Mouse (Mus musculus) brain, adult 2 months (tissue): ENCODE results near the gene Prkar2a.
A peak's percentile ranks its signal among the peaks of the same experiment; 100 is the strongest.

Experiments
- DNase-seq: peaks from one replicate; pipeline ENCODE4 v3.0.0; 2011; ENCODE audit warnings: low read depth, low spot score

Gene Prkar2a

DNA sequence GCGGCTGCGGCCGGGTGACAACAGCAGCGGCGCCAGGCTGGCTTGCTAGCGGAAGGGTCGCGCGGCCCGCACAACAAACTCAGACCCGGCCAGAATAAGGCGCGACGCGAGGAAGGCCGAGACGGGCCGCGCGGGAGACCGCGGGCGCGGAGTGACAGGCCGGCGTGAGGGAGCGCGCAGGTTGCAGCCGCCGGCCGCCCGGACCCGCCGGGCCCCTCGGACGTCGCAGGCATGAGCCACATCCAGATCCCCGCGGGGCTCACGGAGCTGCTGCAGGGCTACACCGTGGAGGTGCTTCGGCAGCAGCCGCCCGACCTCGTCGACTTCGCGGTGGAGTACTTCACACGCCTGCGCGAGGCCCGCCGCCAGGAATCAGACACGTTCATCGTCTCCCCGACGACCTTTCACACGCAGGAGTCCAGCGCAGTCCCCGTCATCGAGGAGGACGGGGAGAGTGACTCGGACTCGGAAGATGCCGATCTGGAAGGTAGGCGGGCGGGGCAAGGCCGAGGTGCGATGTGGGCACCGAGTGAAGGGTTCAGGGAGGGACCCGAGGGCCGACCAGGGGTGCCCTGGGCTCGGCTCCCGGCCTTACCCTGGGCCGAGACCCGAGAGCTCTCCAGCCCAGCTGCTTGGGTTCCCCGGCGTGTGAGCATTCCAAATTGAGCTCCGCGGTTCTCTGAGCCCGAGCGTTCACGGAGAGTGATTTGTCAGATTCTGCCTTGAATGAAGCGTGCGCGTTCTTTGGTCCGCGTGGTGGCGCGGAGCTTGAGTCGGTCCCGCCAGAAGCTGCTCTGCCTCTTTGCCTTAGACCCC, 3.3 kb downstream of the Prkar2a start:
- DNase-seq = peak; percentile 90

DNA sequence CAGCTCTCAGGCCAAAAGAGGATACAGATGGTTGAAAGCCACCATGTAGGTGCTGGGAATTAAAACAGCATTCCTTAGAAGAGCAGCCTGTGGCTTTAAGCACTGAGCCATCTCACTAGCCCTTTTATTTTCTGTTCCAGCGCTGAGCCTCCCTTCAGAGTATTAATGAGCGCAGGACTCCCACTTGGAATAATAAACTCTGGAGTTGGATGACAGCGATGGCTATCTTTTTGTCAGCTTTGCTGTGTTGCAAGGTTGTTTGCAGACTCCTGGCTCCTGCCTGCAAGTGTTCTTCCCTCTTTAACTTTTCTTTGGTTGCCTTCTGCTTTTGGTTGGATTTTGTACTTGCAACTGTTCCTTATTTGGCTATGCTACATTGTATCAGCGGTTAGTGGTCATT, 4.8 kb downstream of the Prkar2a start:
- DNase-seq = no peak

DNA sequence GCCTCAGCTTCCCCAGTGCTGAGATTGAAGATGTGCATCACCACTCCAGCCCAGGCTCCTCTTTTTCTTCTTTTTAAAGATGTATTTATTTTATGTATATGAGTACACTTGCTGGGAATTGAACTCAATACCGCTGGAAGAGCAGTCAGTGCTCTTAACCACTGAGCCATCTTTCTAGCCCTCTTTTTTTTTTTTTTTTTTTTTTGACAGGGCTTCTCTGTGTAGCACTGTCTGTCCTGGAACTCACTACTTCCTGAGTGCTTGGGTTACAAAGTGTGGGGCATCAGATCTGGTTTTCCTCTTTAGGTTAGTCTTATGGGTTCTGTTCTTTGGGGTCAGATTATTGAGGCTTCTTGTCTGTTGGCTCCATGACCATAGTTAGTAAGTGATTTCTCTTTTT, 5.4 kb downstream of the Prkar2a start:
- DNase-seq = no peak

DNA sequence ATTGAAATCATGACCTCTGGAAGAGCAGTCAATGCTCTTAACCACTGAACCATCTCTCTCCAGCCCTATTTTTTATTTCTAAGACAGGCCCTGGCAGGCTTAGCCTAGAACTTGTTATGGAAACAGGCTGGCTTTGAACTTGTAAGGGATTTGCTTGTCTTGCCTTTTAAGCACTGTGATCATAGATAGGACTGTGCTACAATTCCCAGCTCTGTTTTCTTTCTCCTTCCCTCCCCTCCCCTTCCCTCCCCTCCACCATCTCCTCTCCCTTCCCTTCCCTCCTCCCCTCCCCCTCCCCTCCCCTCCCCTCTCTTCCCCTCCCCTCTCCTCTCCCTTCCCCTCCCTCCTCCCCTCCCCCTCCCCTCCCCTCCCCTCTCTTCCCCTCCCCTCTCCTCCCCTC, 13.4 kb downstream of the Prkar2a start:
- DNase-seq = no peak

DNA sequence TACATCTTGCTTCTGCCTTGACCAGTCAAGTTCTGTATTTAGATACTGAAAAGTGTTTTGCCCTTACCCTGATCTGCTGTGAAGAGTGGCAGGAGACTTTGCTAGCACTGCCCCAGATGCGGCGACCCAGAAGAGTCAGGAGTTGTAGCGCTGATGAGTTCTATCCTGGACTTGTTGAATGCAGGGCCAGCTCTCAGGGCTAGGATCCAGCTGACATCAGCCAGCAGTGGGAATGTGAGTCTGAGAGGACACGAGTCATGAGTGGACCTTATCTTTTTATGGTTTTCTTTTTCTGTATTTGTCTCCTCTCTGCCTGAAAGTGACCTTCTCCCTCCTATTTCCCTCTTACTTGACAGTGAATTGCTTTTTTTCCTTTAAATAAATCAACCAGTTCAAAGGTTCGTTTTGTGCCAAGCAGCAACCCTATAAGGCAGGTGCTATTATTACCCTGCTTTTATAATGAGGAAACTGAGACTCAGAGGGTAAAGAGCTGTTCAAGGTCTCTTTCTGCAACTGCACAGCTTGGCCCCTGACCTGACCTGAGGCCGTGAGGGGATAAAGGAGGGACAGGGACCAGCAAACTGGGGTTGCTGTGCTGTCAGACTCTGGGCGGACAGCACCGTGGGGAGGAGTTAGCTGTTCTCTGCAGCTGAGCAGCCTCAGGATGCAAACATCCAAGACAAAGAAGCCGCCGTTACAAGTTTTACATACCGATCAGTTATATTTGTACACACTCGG, 14.4 kb downstream of the Prkar2a start:
- DNase-seq = no peak

DNA sequence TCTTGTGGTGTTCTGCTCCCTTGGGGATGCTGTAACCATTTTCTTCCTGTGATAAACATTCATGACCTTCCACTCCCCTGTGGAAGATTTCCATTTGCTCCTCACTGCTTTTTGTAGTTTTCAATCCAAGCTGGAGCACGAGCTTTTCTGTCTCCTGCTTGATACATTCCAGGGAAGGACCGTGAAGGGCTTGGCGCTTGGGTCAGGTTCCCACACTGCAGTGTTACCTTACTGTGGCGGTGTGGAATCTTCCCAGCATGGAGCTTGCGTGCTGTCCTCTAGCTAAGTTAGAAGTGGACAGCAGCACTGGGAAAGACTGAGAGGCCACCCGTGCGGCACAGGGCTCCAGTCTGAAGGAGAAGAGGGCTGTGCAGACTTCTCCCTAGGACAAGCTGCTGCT, 15.5 kb downstream of the Prkar2a start:
- DNase-seq = no peak

DNA sequence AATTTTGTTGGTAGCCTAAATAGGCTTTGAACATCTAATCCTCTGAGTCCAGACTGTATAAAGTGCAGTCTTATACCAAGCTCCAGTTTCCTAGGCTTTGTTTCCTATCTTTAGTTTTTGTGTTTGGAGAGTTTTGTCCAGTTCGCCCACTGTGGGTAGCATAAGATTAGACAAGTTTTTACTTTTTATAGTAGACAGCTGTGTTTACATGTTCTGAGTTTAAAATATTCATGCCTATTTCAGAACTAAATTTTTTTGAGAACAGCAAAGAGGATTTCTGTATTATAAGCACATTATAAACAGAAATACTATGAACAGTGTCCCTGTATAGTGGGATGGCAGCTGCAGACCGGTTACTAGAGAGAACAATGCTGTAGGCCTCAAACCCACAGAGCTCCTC, 18.1 kb downstream of the Prkar2a start:
- DNase-seq = peak; percentile 25

DNA sequence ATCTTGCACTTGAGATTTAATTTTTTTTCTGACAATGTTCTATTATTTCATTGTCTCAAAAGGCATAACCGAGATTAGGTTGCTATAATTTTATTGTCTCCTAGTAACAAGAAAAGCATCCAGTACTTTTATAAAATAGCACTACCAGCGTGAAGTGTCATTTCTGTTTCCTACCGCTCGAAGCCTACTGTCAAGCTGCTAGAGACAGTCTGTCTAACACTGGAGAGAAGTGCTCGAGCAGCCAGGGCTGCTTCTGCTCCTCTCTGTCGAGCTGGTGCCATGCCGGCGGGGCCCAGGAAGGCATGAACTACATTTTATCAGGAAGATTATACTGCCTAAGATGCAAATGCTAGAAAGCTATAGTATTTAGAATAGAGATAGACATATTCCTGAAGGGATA, 19.7 kb downstream of the Prkar2a start:
- peak; percentile 55 for DNase-seq

DNA sequence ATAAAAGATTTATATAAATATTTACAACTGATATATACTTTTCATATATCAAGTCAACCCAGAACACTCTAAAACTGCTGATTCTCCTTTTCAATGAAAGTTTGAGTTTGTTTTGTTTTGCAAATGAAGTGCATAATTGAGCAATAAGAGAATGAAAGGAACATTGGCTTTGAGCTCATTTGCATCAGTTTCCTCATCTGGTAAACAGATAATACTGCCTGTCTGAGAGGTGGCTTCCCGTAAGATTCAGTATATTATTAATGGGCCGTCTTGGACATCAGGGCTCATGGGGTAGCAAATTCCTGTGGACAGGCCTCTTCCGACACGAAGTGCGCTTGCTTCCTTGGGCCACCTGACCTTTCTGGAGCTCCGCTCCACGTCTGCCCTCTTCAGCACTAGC, 21.7 kb downstream of the Prkar2a start:
- no peak for DNase-seq

DNA sequence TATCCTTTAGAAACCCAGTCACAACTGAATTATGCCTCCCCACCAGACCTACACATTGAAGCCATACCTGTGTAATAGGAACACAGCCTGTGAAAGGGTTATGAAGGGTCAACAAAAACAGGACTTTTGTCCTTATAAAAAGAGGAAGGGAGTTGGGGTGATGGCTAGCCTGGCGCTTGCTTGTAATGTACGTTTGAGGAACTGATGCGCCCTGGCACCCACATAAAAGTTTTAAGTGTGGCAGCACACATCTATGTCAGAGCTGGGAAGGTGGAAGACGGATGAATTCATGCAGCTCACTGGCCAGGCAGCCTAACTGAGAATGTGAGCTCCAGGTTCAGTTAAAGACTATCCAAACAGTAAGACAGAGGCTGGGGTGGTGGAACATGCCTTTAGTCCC, 27.1 kb downstream of the Prkar2a start:
- no peak for DNase-seq

DNA sequence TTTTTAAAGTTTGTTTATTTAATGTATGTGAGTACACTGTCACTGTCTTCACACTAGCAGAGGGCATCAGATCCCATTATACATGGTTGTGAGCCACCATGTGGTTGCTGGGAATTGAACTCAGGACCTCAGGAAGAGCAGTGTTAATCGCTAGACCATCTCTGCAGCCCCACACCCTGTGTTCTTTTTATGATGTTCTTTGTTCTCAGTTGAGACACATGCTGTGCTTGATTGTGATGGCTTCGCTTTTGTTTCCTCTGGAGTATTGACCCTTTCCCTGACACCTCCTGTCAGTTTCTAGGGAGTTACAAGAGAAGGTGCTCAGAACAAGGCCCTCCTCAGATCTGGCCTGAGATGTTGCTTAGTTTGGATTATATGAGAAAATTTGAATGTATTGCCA, 34.6 kb downstream of the Prkar2a start:
- DNase-seq = no peak

DNA sequence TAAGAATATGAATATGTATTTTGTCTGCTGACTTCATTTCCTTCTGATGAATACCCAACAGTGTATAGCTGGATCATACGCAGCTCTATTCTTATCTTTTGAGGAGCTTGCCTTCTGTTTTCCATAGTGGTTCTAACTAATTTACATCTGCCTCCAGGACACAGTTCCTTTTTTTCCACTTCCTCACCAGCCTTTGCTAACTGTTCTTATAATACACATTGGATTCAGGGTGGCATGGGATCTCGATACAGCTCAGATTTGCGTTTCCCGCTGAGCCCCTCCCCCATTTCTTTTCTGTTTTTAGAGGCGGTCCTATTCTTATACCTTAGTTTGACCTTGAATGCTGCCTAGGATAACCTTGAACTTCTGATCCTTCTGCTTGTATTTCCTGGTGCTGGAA, 37.0 kb downstream of the Prkar2a start:
- peak; percentile 50 for DNase-seq

DNA sequence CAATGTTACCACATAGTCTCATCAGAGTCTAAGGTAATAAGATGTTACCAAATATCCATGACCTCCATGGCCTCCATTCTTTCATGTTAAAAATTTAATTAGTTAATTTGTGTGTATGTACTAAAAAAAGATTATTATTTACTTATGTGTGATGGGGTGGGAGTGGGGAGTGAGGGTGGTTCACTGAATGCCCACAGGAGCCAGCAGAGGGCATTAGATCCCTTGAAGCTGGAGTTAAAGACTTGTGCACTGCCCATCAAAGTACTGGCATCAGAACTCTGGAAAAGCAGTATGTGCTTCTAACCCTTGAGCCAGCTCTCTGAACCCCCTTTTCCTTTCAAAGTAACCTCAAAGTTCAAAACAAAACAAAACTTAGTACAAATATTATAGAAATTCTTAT, 39.9 kb downstream of the Prkar2a start:
- DNase-seq = no peak

DNA sequence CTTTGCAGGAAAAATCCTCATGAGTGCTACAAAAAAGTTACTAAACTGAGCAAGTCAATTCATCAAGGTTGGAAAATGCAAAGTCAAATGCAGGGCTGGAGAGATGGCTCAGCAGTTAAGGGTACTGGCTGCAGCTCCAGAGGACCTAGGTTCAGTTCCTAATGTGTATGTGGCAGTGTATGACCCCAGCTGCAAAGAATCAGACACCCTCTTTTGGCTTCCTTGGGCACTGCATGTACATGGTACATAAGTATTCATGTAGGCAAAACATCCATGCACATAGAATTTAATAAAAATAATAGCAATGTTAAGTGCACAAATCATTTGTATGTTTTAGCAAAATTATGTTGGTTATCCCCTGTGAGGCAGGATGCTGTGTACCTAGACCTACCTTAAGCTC, 43.3 kb downstream of the Prkar2a start:
- no peak for DNase-seq

DNA sequence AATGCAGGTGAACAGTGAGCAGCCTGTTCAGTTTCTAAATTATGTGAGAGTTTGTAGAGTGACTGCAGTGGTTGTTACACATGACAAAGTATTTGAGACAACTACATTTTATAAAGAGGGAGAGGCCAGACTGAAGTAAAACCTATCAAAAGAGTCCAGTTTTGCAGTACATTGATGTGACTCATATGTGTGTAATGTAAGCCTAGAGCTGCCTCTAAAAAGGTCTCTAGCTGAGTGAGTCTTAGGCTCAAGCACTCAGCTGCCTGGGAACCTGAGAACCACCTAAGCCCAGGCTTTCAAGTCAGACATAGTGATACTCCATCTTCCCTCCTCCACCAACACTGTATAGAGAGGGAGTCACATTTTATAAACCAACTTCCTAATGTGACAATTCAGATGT, 45.5 kb downstream of the Prkar2a start:
- no peak for DNase-seq

DNA sequence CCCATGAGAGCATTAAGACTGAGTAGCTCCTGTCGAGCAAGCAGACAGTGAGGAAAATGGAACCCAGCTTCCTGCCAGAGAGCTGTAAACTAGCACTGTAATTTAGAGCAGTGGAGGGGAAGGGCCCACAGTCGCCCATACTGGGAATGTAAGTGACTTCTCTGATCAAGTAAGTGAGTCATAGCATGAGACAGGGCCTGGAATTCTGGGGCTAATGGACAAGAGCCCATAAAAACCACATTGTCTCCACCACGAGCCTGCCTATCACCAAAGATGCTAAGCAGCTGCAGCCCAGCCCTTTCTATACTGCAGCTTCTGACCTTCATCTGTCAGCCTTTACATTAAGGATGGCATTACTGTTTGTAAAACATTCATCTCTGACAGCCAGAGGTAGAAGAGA, 50.1 kb downstream of the Prkar2a start:
- peak; percentile 15 for DNase-seq

DNA sequence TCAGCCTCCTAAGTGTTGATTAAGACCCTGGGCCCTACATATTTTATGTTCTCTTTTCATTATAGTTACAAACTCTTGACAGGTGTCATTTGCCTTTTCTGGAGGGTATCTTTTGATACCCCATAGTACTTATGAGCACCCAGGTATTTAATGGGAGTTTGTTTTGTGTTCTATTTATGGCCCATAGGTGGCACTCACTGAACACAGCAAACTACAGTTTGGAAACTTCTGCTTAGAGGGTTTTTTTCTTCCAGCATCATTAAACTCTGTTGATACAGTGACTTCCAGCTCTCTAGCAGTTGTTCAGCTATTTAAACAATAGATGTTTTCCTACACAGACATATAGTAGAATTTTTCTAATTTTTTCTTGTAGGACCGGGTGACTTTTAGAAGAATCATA, 50.9 kb downstream of the Prkar2a start:
- DNase-seq = no peak

DNA sequence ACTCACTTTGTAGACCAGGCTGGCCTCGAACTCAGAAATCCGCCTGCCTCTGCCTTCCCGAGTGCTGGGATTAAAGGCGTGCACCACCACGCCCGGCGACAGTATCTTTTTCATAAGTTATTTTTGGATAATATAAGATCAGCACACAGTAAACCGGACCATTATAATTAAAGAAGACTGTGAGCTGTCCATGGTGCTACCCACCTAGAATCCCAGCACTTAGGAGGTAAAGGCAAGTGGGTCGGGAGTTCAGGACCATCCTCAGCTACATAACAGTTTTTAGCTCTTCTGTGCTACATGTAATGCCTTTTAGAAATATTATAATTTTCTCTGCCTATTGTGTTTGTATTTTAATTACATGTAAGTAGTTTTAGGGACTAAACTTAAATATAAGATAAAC, 52.9 kb downstream of the Prkar2a start:
- DNase-seq = no peak

DNA sequence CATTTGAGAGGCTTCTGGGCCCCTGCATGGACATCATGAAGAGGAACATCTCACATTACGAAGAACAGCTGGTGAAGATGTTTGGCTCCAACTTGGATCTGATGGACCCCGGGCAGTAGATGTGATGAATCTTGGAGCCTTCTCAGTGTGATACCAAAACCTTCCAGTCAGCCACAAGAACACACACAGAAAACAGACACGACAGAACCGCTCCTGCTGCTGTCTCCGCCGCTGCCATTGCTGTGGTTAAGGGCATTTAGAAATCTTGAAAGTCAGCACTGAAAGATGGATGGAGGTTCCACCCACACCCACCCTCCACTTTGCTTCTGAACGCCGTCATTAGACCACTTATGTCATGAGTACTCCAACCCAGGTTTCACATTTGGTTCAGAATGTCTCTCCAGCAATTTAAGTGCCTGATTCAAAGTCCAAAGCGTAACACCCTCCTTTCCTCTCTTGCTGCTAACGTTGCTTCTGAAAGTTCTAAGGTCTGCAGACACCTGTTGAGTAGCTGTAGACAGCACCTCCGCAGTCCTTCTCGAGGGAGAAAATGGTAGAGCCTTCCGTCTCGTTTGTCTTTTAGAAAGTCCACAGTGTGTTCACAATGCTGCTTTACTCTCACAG, 57.9 kb downstream of the Prkar2a start:
- DNase-seq = no peak

DNA sequence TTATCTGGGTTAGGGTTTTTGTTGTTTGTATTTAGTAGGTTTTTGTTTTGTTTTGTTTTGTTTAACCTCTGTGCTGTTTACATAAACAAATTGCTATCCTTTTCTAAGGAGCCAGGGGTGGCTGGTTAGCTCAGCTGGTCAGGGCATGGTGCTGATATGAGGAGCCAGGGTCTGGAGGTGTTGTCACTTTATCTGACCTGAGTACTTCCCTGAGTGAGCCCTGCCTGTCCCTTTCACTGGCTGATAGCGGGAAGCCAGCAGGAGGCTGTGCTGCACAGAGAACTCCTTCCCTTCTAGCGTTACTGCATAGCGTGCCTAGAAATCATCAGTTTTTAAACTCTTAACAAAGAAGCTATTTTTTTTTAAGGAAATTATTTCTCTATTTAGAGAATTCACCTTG, 58.6 kb downstream of the Prkar2a start:
- DNase-seq = no peak

DNA sequence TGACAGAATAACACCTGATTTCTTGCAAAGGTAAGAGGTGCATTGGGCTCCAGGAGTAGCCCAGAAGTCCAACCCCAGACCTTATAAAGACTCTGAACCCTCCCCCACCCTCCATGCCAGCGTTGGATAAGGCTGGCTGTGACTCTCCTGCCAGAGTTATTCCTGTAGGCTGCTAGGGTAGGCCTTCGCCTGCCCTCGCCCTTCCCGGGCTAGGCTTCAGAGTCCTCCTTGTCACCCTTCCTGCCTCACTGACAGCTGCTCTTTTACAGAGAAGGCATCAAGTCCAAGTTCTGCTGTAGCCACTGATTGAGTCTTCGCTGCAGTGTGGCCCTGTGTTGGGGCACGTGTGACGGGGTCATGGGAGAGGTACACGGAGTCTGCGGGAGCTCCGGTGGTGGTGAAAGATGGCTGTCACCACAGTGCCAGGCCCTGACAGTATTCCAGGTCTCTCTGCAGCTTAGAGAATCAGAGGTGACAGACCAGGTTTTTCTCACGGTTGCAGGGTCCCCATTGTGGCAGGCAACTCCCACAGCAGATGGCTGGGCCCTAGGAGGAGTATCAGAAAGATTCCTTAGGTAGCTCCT, 59.6 kb downstream of the Prkar2a start:
- DNase-seq = no peak

DNA sequence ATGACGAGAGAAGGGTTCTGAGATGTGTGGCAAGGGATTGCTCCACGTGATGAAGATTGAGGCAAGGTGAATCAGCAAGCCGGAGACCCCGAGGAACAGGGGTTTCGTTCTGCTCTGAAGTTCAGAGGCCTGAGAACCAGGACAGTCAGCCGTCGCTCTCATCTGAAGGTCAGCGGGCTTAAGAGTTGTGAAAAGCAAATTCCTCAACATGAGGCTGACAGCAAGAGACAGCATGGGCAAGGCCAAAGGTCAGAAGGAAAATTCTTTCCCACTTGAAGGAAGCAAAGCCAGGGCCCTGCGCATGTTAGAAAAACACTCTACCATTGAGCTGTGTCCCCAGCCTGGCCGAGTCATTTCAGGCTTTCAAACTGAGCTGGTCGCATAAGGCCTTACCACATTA, 61.5 kb downstream of the Prkar2a start:
- no peak for DNase-seq
